Mouse (Mus musculus) limb, embryonic 13.5 days (tissue): ENCODE results near the gene Mtif3. TPM values are rescaled to one million over a fixed set of nuclear protein-coding genes. Genes with fewer than 3 reads are reported as not detected.
A peak's percentile ranks its signal among the peaks of the same experiment; 100 is the strongest.

Experiments used
- ATAC-seq: fragments of 200-750 bp; cut with Nextera tagmentation; 2 replicates; pipeline ENCODE4 v1.8.0; 2017; ENCODE audit warnings: low read depth, moderate number of reproducible peaks, moderate TSS enrichment; ENCODE audit not compliant: low FRiP score
- H3K27ac ChIP-seq: fragments of 300-500 bp; sonication (generic); 2 replicates; pipeline ENCODE4 v1.5.1; 2015; ENCODE audit warnings: inconsistent platforms, mild to moderate bottlenecking, moderate library complexity
- H3K27me3 ChIP-seq: fragments of 300-500 bp; sonication (generic); 2 replicates; pipeline ENCODE4 v1.6.1; 2015; ENCODE audit warnings: mild to moderate bottlenecking, inconsistent platforms
- H3K36me3 ChIP-seq: fragments of 300-500 bp; sonication (generic); 2 replicates; pipeline ENCODE4 v1.6.1; 2015; ENCODE audit warnings: inconsistent platforms, mild to moderate bottlenecking, moderate library complexity
- H3K4me1 ChIP-seq: fragments of 300-500 bp; sonication (generic); 2 replicates; pipeline ENCODE4 v1.6.1; 2015; ENCODE audit warnings: inconsistent platforms
- H3K4me2 ChIP-seq: fragments of 300-500 bp; sonication (generic); replicated peaks from 2 replicates; pipeline ENCODE4 v1.6.1; 2015; ENCODE audit warnings: inconsistent platforms, mild to moderate bottlenecking, moderate library complexity
- H3K4me3 ChIP-seq: fragments of 300-500 bp; sonication (generic); 2 replicates; pipeline ENCODE4 v1.5.1; 2015; ENCODE audit warnings: moderate library complexity, mild to moderate bottlenecking, inconsistent platforms
- H3K9ac ChIP-seq: fragments of 300-500 bp; sonication (generic); 2 replicates; pipeline ENCODE4 v1.6.1; 2015; ENCODE audit warnings: mild to moderate bottlenecking, inconsistent platforms
- H3K9me3 ChIP-seq: fragments of 300-500 bp; sonication (generic); 2 replicates; pipeline ENCODE4 v1.6.1; 2016; ENCODE audit warnings: inconsistent platforms
- WGBS: fragments of 180-500 bp; shearing (Covaris S2); methylation state at CpG from one replicate; pipeline ENCODE4 v1.1.7; 2015; 5-methylcytosine and 5-hydroxymethylcytosine counted together
- polyA plus RNA-seq: library from polyadenylated mRNA; unstranded; fragments of >200 nt; fragmentation: Nextera tagmentation; extraction: Ambion mirVana; gene quantifications from 2 replicates; pipeline ENCODE4 v1.2.1, GENCODE M21; 2015

Gene Mtif3
- polyA plus RNA-seq, result 27.3 and 27.4 TPM in 2 replicates

DNA sequence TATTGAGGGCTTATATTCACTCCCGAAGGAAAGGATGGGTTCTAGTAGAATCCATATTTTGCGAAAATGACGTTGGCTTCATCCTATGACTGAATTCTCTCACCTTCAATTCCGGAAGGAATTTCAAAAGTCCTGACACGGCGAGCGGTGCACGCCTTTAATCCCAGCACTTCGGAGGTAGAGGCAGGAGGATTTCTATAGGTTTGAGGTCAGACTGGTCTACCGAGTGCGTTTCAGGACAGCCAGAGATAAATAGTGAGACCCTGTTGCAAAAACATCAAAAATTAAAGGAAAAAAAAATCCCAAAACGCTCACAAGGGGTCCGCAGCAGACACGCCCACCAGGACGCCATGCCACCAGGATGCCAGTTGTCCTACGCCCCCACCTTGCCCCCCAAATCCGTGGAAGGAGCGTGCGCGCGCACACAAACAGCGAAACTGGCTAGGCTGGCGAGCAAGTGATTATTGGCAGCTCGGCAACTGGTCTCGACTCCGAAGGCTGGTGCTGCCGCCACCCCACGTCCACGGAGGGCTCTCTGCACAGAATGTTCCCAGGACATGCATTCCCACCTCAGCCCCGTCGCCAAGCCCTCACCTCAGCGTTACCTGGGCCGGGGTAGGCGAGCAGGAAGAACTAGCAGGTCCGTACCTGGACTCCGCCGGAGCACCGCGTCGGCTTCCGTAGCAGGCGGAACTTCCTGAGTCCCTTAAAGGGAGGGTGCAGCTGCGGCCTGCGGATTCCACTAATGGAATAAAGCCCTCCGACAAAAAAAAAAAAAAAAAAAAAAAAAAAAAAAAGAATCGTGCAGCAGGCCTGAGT, at the start of gene Mtif3:
Mtif3 (minus strand) TSS at position 683 of the 819 bp plus-strand sequence.
- H3K9me3 ChIP-seq, result no peaks in the 10 kb centered on the region
- H3K4me2 ChIP-seq, result peak within 1 kb of the TSS; percentile 67
- peaks cover 10% of the 10 kb centered on the region for H3K4me1 ChIP-seq
- H3K27me3 ChIP-seq, result no peaks in the 10 kb centered on the region
- peak within 1 kb of the TSS; percentile 80 for H3K9ac ChIP-seq
- peak; percentile 87 for ATAC-seq
- H3K36me3 ChIP-seq, result peaks cover 16% of the 10 kb centered on the region
- H3K4me3 ChIP-seq, result peak within 1 kb of the TSS; percentile 83
- H3K27ac ChIP-seq, result peak within 1 kb of the TSS; percentile 52; the same call in 1 of the 2 replicates
- WGBS, result 2% methylated on average over 46 of the region's 46 CpGs

GRCm38 (mm10) chr5:147011333-147011732, 47.7 kb upstream of the Mtif3 start:
- WGBS, result 83% methylated on average over 10 of the region's 10 CpGs
- Histone ChIP-seq H3K4me1 (no peaks in the 10 kb centered on the region), H3K27ac (no peak overlapping the region), H3K36me3 (peaks cover 5% of the 10 kb centered on the region), H3K9ac (no peak overlapping the region), H3K4me2 (no peak overlapping the region), H3K4me3 (no peak overlapping the region), H3K9me3 (no peaks in the 10 kb centered on the region), H3K27me3 (no peaks in the 10 kb centered on the region)
- no peak for ATAC-seq

- H3K27ac ChIP-seq, result no peak overlapping the region
- WGBS, result 70% methylated on average over 1 of the region's 1 CpGs
- no peak overlapping the region for H3K4me3 ChIP-seq
- H3K4me2 ChIP-seq, result no peak overlapping the region
- ATAC-seq, result no peak
- no peak overlapping the region for H3K9ac ChIP-seq
- peaks cover 9% of the 10 kb centered on the region for H3K9me3 ChIP-seq
- H3K4me1 ChIP-seq, result no peaks in the 10 kb centered on the region
- no peaks in the 10 kb centered on the region for H3K36me3 ChIP-seq
- no peaks in the 10 kb centered on the region for H3K27me3 ChIP-seq
Observed at GRCm38 (mm10) chr5:147003303-147003702, 39.7 kb upstream of the Mtif3 start.

DNA sequence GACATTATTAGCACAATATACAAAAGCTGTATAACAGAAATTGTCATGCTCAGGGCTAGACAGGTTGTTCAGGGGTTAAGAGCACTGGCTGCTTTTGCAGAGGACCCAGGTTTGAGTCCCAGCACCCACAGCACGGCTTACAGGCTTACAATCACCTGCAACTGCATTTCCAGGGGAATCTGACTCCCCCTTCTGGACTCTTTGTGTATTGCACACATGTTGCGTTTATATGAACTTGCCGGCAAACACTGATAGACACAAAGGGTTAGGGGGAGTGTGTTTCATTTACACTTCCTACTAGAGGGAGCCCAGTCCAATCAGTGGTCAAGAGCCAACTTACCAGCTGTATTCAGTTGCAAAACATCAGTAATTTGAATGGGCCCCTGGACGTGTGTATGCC, 37.7 kb upstream of the Mtif3 start:
- Histone ChIP-seq H3K4me2 (no peak overlapping the region), H3K9me3 (peaks cover 9% of the 10 kb centered on the region), H3K27me3 (no peaks in the 10 kb centered on the region), H3K9ac (no peak overlapping the region), H3K36me3 (no peaks in the 10 kb centered on the region), H3K27ac (no peak overlapping the region), H3K4me1 (no peaks in the 10 kb centered on the region), H3K4me3 (no peak overlapping the region)
- ATAC-seq, result no peak
- 85% methylated on average over 4 of the region's 4 CpGs for WGBS

DNA sequence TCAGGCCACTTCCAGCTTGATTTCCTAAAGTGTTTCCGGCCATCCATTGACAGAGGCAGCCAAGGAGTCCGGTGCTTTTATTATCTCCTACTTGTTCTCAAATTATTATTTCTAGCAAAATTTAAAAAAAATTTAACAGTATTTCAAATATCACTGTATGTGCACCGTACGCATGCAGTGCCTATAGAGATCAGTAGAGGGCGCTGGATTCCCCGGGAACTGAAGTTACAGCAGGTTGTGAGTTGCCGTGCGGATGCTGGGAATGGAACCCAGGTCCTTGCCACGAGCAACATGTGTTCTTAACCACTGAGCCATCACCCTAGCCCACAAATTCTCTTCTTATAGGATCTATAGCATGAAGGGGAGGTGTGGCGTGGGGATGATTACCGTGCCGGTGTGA, 35.2 kb upstream of the Mtif3 start:
- Histone ChIP-seq H3K9me3 (peaks cover 6% of the 10 kb centered on the region), H3K9ac (no peak overlapping the region), H3K4me3 (no peak overlapping the region), H3K36me3 (no peaks in the 10 kb centered on the region), H3K27me3 (no peaks in the 10 kb centered on the region), H3K4me2 (no peak overlapping the region), H3K27ac (no peak overlapping the region), H3K4me1 (no peaks in the 10 kb centered on the region)
- WGBS, result 91% methylated on average over 12 of the region's 12 CpGs
- ATAC-seq, result no peak

DNA sequence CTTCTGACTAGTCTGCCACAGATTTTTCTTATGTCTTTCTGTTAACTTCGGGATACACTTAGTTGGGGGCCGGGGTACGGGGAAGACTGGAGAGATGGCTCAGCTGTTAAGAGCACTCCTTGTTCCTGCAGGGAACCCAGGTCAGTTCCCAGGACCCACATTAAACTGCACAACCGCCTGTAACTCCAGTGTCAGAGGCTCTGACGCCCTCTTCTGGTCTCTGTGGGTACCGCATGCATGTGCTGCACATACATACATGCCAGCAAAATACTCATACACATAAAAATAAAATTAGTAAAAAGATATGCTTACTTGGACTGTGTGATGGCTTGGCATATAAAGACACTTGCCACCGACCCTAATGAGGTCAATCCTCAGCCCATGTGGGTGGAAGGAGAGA, 33.2 kb upstream of the Mtif3 start:
- H3K9me3 ChIP-seq, result no peaks in the 10 kb centered on the region
- ATAC-seq, result no peak
- no peak overlapping the region for H3K4me3 ChIP-seq
- WGBS, result 86% methylated on average over 7 of the region's 7 CpGs
- H3K4me1 ChIP-seq, result no peaks in the 10 kb centered on the region
- H3K9ac ChIP-seq, result no peak overlapping the region
- H3K27ac ChIP-seq, result no peak overlapping the region
- H3K27me3 ChIP-seq, result no peaks in the 10 kb centered on the region
- no peak overlapping the region for H3K4me2 ChIP-seq
- no peaks in the 10 kb centered on the region for H3K36me3 ChIP-seq

- H3K27me3 ChIP-seq, result no peaks in the 10 kb centered on the region
- no peak overlapping the region for H3K9ac ChIP-seq
- no peak overlapping the region for H3K27ac ChIP-seq
- H3K36me3 ChIP-seq, result no peaks in the 10 kb centered on the region
- no peak for ATAC-seq
- no peak overlapping the region for H3K4me2 ChIP-seq
- H3K4me3 ChIP-seq, result no peak overlapping the region
- 75% methylated on average over 6 of the region's 6 CpGs for WGBS
- no peaks in the 10 kb centered on the region for H3K4me1 ChIP-seq
- H3K9me3 ChIP-seq, result no peaks in the 10 kb centered on the region
Observed at GRCm38 (mm10) chr5:146994973-146995372, 31.4 kb upstream of the Mtif3 start.

DNA sequence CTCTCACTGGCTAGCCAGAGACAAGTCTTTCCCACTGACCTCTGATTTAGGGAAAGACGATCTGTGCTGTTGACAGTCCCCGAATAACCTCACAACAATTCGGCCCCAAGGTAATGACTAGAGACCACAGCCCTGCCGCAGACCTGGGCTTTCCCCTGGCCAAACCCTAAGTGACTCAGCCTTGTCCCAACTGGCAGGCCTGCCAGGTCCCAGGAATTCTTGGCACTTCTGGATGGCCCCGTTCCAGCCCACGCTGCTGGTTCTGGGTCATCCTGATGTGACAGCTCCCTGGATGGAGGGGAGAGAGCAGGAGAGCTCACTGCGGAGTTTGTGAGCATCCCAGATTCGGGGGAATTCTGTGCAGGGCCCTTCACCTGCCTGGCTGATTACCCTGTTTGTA, 29.9 kb upstream of the Mtif3 start:
- H3K9ac ChIP-seq, result no peak overlapping the region
- no peaks in the 10 kb centered on the region for H3K9me3 ChIP-seq
- H3K27ac ChIP-seq, result no peak overlapping the region
- ATAC-seq, result no peak
- H3K4me3 ChIP-seq, result no peak overlapping the region
- no peak overlapping the region for H3K4me2 ChIP-seq
- no peaks in the 10 kb centered on the region for H3K27me3 ChIP-seq
- WGBS, result 65% methylated on average over 8 of the region's 8 CpGs
- no peaks in the 10 kb centered on the region for H3K36me3 ChIP-seq
- no peaks in the 10 kb centered on the region for H3K4me1 ChIP-seq

GRCm38 (mm10) chr5:146989051-146989450, 25.5 kb upstream of the Mtif3 start:
- H3K9ac ChIP-seq, result no peak overlapping the region
- H3K4me3 ChIP-seq, result no peak overlapping the region
- WGBS, result 68% methylated on average over 5 of the region's 5 CpGs
- peaks cover 14% of the 10 kb centered on the region for H3K27me3 ChIP-seq
- no peaks in the 10 kb centered on the region for H3K9me3 ChIP-seq
- no peaks in the 10 kb centered on the region for H3K36me3 ChIP-seq
- ATAC-seq, result no peak
- no peak overlapping the region for H3K4me2 ChIP-seq
- H3K4me1 ChIP-seq, result no peaks in the 10 kb centered on the region
- no peak overlapping the region for H3K27ac ChIP-seq

DNA sequence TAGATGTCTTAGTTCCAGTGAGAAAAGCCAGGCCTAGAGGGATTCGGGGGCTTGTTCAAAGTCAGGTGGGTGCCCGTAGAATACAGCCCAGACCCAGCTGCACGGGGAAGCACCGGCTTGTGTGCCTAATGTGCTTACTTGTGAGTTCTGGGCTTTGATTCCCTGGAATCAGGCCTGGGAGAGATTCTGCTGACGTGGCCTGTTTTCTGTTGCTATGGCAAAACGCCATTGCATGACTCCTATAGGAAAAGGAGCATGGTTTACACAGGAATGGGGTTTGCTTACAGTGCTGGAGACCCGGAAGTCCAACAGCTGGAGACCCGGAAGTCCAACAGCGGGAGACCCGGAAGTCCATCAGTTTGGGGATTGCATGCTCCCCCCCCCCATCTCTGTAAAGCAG, 24.0 kb upstream of the Mtif3 start:
- Histone ChIP-seq H3K27me3 (peaks cover 19% of the 10 kb centered on the region), H3K4me2 (no peak overlapping the region), H3K4me1 (no peaks in the 10 kb centered on the region), H3K9me3 (no peaks in the 10 kb centered on the region), H3K4me3 (no peak overlapping the region), H3K27ac (no peak overlapping the region), H3K9ac (no peak overlapping the region), H3K36me3 (no peaks in the 10 kb centered on the region)
- WGBS, result 83% methylated on average over 10 of the region's 10 CpGs
- ATAC-seq, result no peak

- H3K27ac ChIP-seq, result no peak overlapping the region
- peaks cover 28% of the 10 kb centered on the region for H3K27me3 ChIP-seq
- H3K4me1 ChIP-seq, result no peaks in the 10 kb centered on the region
- ATAC-seq, result no peak
- H3K9ac ChIP-seq, result no peak overlapping the region
- H3K4me3 ChIP-seq, result no peak overlapping the region
- 65% methylated on average over 21 of the region's 21 CpGs for WGBS
- H3K9me3 ChIP-seq, result no peaks in the 10 kb centered on the region
- H3K36me3 ChIP-seq, result no peaks in the 10 kb centered on the region
- no peak overlapping the region for H3K4me2 ChIP-seq
Observed at GRCm38 (mm10) chr5:146985725-146986433, 22.3 kb upstream of the Mtif3 start.

DNA sequence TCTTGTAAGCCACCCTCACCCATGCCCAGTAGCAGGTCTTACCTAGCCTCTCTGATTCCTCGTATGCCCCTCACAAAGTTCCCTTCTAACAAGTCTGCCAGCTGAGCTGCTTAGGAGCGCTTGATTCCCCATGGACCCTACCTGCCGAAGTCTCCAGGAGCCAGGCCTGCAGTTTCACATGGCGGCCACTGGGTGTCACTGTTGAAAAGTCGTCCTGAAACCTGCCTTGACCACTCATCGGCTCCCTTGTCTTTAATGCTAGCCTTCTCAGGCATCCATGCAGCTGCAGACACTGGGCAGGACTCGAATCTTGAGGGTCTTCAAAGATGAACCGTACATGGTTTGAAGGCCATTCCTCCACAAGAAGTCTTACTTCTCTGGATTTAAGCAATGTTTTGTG, 19.6 kb upstream of the Mtif3 start:
- H3K36me3 ChIP-seq, result no peaks in the 10 kb centered on the region
- H3K4me2 ChIP-seq, result no peak overlapping the region
- peaks cover 28% of the 10 kb centered on the region for H3K27me3 ChIP-seq
- H3K27ac ChIP-seq, result no peak overlapping the region
- no peak for ATAC-seq
- H3K9ac ChIP-seq, result no peak overlapping the region
- no peak overlapping the region for H3K4me3 ChIP-seq
- WGBS, result 8% methylated on average over 8 of the region's 8 CpGs
- no peaks in the 10 kb centered on the region for H3K4me1 ChIP-seq
- no peaks in the 10 kb centered on the region for H3K9me3 ChIP-seq
